Mouse (Mus musculus): ENCODE data around the gene Uqcc2. TPM values are rescaled to one million over a fixed set of nuclear protein-coding genes. Genes with fewer than 3 reads are reported as not detected.

Uqcc2 gene
- polyA plus RNA-seq, 1 experiment from 2014 or later: 283 TPM

- H3K9ac ChIP-seq (ENCODE audit: low read length): no peak overlapping the region
- 85% methylated on average over 7 of the region's 7 CpGs for WGBS
- no peak overlapping the region for H3K4me3 ChIP-seq (ENCODE audit: low read length)
- ATAC-seq (replicated peaks; ENCODE audit: extremely low read depth, insufficient read depth, low FRiP score): no peak
- H3K27ac ChIP-seq (ENCODE audit: low read length): no peak overlapping the region
- H3K4me2 ChIP-seq (ENCODE audit: low read depth, low read length): no peak overlapping the region
- no peaks in the 10 kb centered on the region for H3K27me3 ChIP-seq (ENCODE audit: control insufficient read depth, insufficient read depth, low read length)
- H3K9me3 ChIP-seq (replicated peaks; ENCODE audit: control insufficient read depth, low read length): no peaks in the 10 kb centered on the region
- H3K4me1 ChIP-seq (ENCODE audit: control insufficient read depth, insufficient read depth, low read length): peaks cover 3% of the 10 kb centered on the region; the same call in 1 of the 2 replicates
- H3K36me3 ChIP-seq (ENCODE audit: control insufficient read depth, insufficient read depth): peaks cover 11% of the 10 kb centered on the region
Measured at GRCm38 (mm10) chr17:27123813-27124375, 9.8 kb downstream of the Uqcc2 start.

- no peak for ATAC-seq (replicated peaks; ENCODE audit: extremely low read depth, insufficient read depth, low FRiP score)
- Histone ChIP-seq H3K9ac (ENCODE audit: low read length) (no peak overlapping the region), H3K36me3 (ENCODE audit: control insufficient read depth, insufficient read depth) (peaks cover 11% of the 10 kb centered on the region), H3K27ac (ENCODE audit: low read length) (no peak overlapping the region), H3K4me1 (ENCODE audit: control insufficient read depth, insufficient read depth, low read length) (peaks cover 3% of the 10 kb centered on the region; the same call in 1 of the 2 replicates), H3K4me2 (ENCODE audit: low read depth, low read length) (no peak overlapping the region), H3K27me3 (ENCODE audit: control insufficient read depth, insufficient read depth, low read length) (no peaks in the 10 kb centered on the region), H3K4me3 (ENCODE audit: low read length) (no peak overlapping the region), H3K9me3 (replicated peaks; ENCODE audit: control insufficient read depth, low read length) (no peaks in the 10 kb centered on the region)
- WGBS: 72% methylated on average over 2 of the region's 2 CpGs
Measured at GRCm38 (mm10) chr17:27123103-27123502, 10.6 kb downstream of the Uqcc2 start.

- no peak overlapping the region for H3K9ac ChIP-seq (ENCODE audit: low read length)
- no peaks in the 10 kb centered on the region for H3K27me3 ChIP-seq (ENCODE audit: control insufficient read depth, insufficient read depth, low read length)
- H3K27ac ChIP-seq (ENCODE audit: low read length): no peak overlapping the region
- no peak for ATAC-seq (replicated peaks; ENCODE audit: extremely low read depth, insufficient read depth, low FRiP score)
- peaks cover 11% of the 10 kb centered on the region for H3K36me3 ChIP-seq (ENCODE audit: control insufficient read depth, insufficient read depth)
- no peak overlapping the region for H3K4me3 ChIP-seq (ENCODE audit: low read length)
- H3K4me1 ChIP-seq (ENCODE audit: control insufficient read depth, insufficient read depth, low read length): peaks cover 3% of the 10 kb centered on the region; the same call in 1 of the 2 replicates
- no peak overlapping the region for H3K4me2 ChIP-seq (ENCODE audit: low read depth, low read length)
- WGBS: 71% methylated on average over 11 of the region's 11 CpGs
- H3K9me3 ChIP-seq (replicated peaks; ENCODE audit: control insufficient read depth, low read length): no peaks in the 10 kb centered on the region
Measured at GRCm38 (mm10) chr17:27122701-27123100, 11.0 kb downstream of the Uqcc2 start.

GRCm38 (mm10) chr17:27121781-27122180 is 11.9 kb downstream of the Uqcc2 start:
- 91% methylated on average over 7 of the region's 7 CpGs for WGBS
- Histone ChIP-seq H3K4me1 (ENCODE audit: control insufficient read depth, insufficient read depth, low read length) (peaks cover 3% of the 10 kb centered on the region; the same call in 1 of the 2 replicates), H3K36me3 (ENCODE audit: control insufficient read depth, insufficient read depth) (peaks cover 11% of the 10 kb centered on the region), H3K9ac (ENCODE audit: low read length) (no peak overlapping the region), H3K4me3 (ENCODE audit: low read length) (no peak overlapping the region), H3K27ac (ENCODE audit: low read length) (no peak overlapping the region), H3K27me3 (ENCODE audit: control insufficient read depth, insufficient read depth, low read length) (no peaks in the 10 kb centered on the region), H3K4me2 (ENCODE audit: low read depth, low read length) (no peak overlapping the region), H3K9me3 (replicated peaks; ENCODE audit: control insufficient read depth, low read length) (no peaks in the 10 kb centered on the region)
- no peak for ATAC-seq (replicated peaks; ENCODE audit: extremely low read depth, insufficient read depth, low FRiP score)

GRCm38 (mm10) chr17:27121266-27121665 is 12.4 kb downstream of the Uqcc2 start:
- Histone ChIP-seq H3K4me3 (ENCODE audit: low read length) (no peak overlapping the region), H3K4me1 (ENCODE audit: control insufficient read depth, insufficient read depth, low read length) (peaks cover 3% of the 10 kb centered on the region; the same call in 1 of the 2 replicates), H3K36me3 (ENCODE audit: control insufficient read depth, insufficient read depth) (peaks cover 11% of the 10 kb centered on the region), H3K4me2 (ENCODE audit: low read depth, low read length) (no peak overlapping the region), H3K9ac (ENCODE audit: low read length) (no peak overlapping the region), H3K27ac (ENCODE audit: low read length) (no peak overlapping the region), H3K9me3 (replicated peaks; ENCODE audit: control insufficient read depth, low read length) (no peaks in the 10 kb centered on the region), H3K27me3 (ENCODE audit: control insufficient read depth, insufficient read depth, low read length) (no peaks in the 10 kb centered on the region)
- WGBS: 58% methylated on average over 14 of the region's 14 CpGs
- no peak for ATAC-seq (replicated peaks; ENCODE audit: extremely low read depth, insufficient read depth, low FRiP score)

GRCm38 (mm10) chr17:27120561-27121024 is 13.1 kb downstream of the Uqcc2 start:
- Histone ChIP-seq H3K27ac (ENCODE audit: low read length) (no peak overlapping the region), H3K36me3 (ENCODE audit: control insufficient read depth, insufficient read depth) (peaks cover 11% of the 10 kb centered on the region), H3K27me3 (ENCODE audit: control insufficient read depth, insufficient read depth, low read length) (no peaks in the 10 kb centered on the region), H3K4me2 (ENCODE audit: low read depth, low read length) (no peak overlapping the region), H3K9ac (ENCODE audit: low read length) (no peak overlapping the region; the same call in 1 of the 2 replicates), H3K4me3 (ENCODE audit: low read length) (no peak overlapping the region), H3K9me3 (replicated peaks; ENCODE audit: control insufficient read depth, low read length) (no peaks in the 10 kb centered on the region), H3K4me1 (ENCODE audit: control insufficient read depth, insufficient read depth, low read length) (peaks cover 3% of the 10 kb centered on the region; the same call in 1 of the 2 replicates)
- ATAC-seq (replicated peaks; ENCODE audit: extremely low read depth, insufficient read depth, low FRiP score): no peak
- WGBS: 14% methylated on average over 18 of the region's 18 CpGs

GRCm38 (mm10) chr17:27119954-27120353 is 13.8 kb downstream of the Uqcc2 start:
- no peaks in the 10 kb centered on the region for H3K27me3 ChIP-seq (ENCODE audit: control insufficient read depth, insufficient read depth, low read length)
- H3K27ac ChIP-seq (ENCODE audit: low read length): no peak overlapping the region
- ATAC-seq (replicated peaks; ENCODE audit: extremely low read depth, insufficient read depth, low FRiP score): no peak
- 76% methylated on average over 8 of the region's 8 CpGs for WGBS
- H3K36me3 ChIP-seq (ENCODE audit: control insufficient read depth, insufficient read depth): peaks cover 11% of the 10 kb centered on the region
- no peak overlapping the region for H3K4me2 ChIP-seq (ENCODE audit: low read depth, low read length)
- no peaks in the 10 kb centered on the region for H3K9me3 ChIP-seq (replicated peaks; ENCODE audit: control insufficient read depth, low read length)
- no peak overlapping the region for H3K9ac ChIP-seq (ENCODE audit: low read length)
- H3K4me3 ChIP-seq (ENCODE audit: low read length): no peak overlapping the region
- peaks cover 3% of the 10 kb centered on the region; the same call in 1 of the 2 replicates for H3K4me1 ChIP-seq (ENCODE audit: control insufficient read depth, insufficient read depth, low read length)

- no peak overlapping the region for H3K4me3 ChIP-seq (ENCODE audit: low read length)
- H3K27me3 ChIP-seq (ENCODE audit: control insufficient read depth, insufficient read depth, low read length): no peaks in the 10 kb centered on the region; the same call in 1 of the 2 replicates
- H3K27ac ChIP-seq (ENCODE audit: low read length): no peak overlapping the region
- ATAC-seq (replicated peaks; ENCODE audit: extremely low read depth, insufficient read depth, low FRiP score): no peak
- WGBS: 79% methylated on average over 4 of the region's 4 CpGs
- no peak overlapping the region for H3K9ac ChIP-seq (ENCODE audit: low read length)
- no peaks in the 10 kb centered on the region for H3K9me3 ChIP-seq (replicated peaks; ENCODE audit: control insufficient read depth, low read length)
- H3K4me2 ChIP-seq (ENCODE audit: low read depth, low read length): no peak overlapping the region
- H3K4me1 ChIP-seq (ENCODE audit: control insufficient read depth, insufficient read depth, low read length): peaks cover 3% of the 10 kb centered on the region; the same call in 1 of the 2 replicates
- peaks cover 11% of the 10 kb centered on the region for H3K36me3 ChIP-seq (ENCODE audit: control insufficient read depth, insufficient read depth)
Measured at GRCm38 (mm10) chr17:27119540-27119895, 14.2 kb downstream of the Uqcc2 start.

GRCm38 (mm10) chr17:27118676-27119539 is 14.8 kb downstream of the Uqcc2 start:
- peaks cover 3% of the 10 kb centered on the region; the same call in 1 of the 2 replicates for H3K4me1 ChIP-seq (ENCODE audit: control insufficient read depth, insufficient read depth, low read length)
- ATAC-seq (replicated peaks; ENCODE audit: extremely low read depth, insufficient read depth, low FRiP score): no peak

More at GRCm38 (mm10) chr17:27118676-27119539, 14.8 kb downstream of the Uqcc2 start:
- WGBS: 75% methylated on average over 25 of the region's 25 CpGs
- Histone ChIP-seq H3K27me3 (ENCODE audit: control insufficient read depth, insufficient read depth, low read length) (no peaks in the 10 kb centered on the region; the same call in 1 of the 2 replicates), H3K4me2 (ENCODE audit: low read depth, low read length) (no peak overlapping the region), H3K9me3 (replicated peaks; ENCODE audit: control insufficient read depth, low read length) (no peaks in the 10 kb centered on the region), H3K9ac (ENCODE audit: low read length) (no peak overlapping the region), H3K36me3 (ENCODE audit: control insufficient read depth, insufficient read depth) (peaks cover 11% of the 10 kb centered on the region), H3K4me3 (ENCODE audit: low read length) (no peak overlapping the region), H3K27ac (ENCODE audit: low read length) (no peak overlapping the region)

Measured in heart, embryonic 16.5 days (tissue).